Mouse (Mus musculus): Measurements from ENCODE around the gene Lmnb2. TPM values are rescaled to one million over a fixed set of nuclear protein-coding genes. Genes with fewer than 3 reads are reported as not detected.

Gene Lmnb2
- polyA plus RNA-seq (2014; fragmentation: Illumina TruSeq; extraction: RNeasy Lipid Tissue Mini Kit (QIAGEN cat#74804); ENCODE audit: insufficient read depth, low read depth, low replicate concordance) = 5.4 TPM

DNA sequence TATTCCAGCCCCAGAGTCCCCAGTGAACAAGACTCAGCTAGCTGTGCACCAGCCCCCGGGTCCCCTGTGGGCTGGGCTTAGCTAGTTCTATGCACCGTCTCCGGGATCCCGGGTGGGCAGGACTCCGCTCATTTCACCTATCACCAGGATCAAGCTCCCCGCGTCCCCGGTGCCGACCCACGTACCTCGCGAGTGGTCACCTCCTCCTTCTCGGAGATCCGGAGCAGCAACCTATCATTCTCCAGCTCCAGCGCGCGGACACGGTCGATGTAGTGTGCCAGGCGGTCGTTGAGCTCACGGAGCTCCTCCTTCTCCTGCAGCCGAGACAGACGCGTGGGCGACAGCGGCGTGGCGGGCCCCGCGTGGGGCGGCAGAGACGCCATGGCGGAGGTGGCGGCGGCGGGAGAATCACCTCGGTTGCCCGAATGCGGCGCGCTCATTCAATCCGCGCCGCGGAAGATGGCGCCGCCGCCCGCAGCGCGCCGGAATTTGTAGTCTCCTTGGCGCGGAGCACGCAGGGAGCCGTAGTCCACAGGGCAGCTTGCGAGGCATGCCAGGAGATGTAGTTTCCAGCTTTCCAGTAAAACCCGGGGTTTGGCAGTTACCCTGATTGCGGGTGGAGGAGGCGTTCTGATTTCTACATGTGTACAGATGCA lies at the start of gene Lmnb2:
Lmnb2 (minus strand) TSS at position 467 of the 656 bp plus-strand sequence.

DNA sequence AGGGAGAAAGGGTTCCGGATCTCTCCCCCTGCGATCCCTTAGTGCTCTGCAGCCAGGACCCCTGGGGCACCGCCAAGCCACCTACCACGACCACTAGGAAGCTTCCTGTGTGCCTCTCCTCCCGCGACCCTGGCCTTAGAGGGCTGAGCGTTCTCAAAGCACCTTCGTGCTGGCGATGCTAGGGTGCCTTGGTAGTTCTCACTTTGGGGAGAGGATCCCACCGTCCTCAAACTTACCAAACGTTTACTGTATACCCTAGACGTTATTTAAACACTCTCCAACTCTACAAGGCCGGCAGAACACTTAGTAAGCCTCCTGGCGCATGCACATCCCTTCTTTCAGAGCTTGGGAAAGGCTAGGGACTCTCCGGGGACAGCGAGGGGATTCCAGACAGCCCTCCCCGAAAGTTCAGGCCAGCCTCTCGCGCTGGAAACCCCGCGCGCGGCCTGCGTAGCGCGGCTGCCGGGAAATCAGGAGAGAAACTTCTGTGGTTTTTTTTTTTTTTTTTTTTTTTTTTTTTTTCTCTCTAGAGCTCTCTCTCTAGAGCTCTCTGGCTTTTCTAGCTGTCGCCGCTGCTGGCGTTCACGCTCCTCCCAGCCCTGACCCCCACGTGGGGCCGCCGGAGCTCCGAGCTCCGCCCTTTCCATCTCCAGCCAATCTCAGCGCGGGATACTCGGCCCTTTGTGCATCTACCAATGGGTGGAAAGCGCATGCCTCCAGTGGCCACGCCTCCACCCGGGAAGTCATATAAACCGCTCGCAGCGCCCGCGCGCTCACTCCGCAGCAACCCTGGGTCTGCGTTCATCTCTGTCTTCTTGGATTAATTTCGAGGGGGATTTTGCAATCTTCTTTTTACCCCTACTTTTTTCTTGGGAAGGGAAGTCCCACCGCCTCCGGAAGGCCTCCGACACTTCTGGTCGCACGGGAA lies 11.5 kb upstream of the Lmnb2 start, which contains the start of gene Gadd45b:
Gadd45b (plus strand) TSS at position 775 of the 928 bp plus-strand sequence.

DNA sequence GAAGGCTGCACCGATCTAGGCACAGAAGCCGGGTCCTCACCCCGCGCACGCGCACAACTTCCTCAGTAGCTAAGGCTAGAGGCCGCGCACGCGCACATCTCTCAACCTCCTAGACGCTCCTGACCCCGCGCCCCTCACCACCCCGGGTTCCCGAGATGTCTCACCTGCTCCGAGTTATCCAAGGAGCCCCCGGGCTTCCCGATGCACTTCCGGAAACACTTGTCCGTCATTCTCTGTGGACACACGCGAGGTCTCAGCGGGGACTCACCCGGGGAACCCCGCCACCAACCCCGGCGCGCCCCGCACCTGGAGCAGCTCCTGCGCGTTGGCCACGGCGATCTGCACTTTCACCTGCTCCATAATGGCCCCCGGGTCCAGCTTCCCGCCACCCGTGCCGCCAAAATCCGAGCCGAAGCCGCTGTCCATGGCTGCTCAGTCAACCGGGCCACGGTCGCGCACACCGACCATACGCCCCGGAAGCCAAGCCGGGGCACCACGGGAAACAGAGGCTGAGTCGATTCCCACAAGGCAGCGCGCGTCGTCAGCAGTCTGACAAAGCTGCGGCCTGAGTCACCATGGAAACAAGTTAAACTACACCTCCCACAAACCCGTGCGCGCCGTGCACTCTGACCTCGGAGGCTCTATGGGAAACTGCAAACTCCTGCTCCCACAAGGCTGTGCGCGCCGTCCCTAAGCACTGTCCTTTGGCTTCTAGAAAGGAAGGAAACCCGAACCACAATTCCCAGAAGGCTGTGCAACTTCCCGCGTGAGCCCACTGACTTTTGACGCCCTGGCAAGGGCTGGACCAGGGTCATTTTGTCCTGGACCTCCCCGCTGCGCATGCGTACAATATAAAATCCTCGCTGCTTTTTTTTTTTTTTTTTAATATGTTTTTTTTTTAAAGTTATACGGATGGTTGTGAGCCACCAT lies 17.5 kb downstream of the Lmnb2 start, which contains the start of gene Timm13:
Timm13 (minus strand) TSS at position 652 of the 930 bp plus-strand sequence.

DNA sequence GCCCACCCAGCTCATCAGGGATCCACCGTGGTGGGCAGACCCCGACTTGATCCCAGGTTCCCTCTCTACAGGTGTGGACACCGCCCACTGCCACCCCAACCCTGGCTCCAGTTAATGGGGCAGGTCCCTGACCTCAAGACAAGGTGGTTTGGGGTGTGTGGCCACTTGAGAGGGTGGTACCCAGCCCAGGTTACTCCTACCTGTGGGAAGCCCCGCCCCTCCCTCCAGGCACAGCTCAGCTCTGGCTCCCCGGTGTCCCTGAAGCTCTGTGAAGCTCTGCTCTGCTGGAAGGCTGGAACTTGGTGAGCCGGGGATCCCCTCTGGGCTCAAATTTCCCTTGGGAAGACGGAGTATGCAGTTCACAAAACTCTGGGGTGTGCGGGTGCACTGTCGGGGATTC lies 46.5 kb downstream of the Lmnb2 start, which contains the start of gene Tmprss9:
Tmprss9 (plus strand) TSS at position 268 of the 400 bp plus-strand sequence.

DNA sequence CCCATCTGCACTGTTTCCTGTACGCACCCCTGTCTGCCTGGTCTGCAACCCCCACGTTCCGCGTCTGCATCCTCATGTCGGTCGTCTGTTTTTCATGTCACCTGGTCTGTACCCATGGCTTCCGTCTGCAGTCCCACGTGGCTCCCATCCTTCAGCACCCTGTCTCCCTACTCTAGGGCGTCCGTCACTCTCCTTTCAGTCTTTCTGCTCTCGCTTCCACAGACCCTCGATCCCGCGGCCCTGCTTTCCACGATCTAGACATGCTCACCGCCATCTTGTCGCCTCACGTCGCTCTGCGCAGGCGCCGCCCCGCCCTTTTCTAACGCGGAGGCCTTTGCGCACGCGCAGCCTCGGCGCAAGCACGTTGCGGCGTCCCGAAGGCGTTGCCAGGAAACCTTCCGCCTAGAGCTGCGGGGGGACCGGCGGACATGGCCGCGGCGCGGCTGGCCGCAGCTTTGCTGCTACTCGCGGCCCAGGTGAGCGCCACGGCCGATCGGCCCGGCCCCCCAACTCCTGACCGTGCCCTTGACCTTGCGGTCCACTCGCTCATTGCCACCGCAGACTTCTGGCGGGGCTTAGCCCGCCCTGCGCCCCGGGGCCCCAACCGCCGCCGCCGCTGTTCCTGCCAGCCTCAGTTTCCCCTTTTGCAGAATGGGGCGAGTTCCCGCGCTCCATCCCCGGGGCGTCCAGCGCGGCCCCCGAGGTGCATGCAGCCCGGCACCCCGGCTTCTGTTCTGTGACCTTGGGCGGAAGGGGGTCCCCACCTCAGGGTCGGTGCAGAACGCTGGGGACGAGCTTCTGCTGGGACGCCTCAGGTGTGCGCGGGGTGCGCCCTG lies 62.9 kb downstream of the Lmnb2 start, which contains the start of the genes Lsm7 and Sppl2b:
Lsm7 (minus strand) TSS at position 297 of the 836 bp plus-strand sequence.
Sppl2b (plus strand) TSS at position 363 of the 836 bp plus-strand sequence.

Other genes starting within 250 kb of the Lmnb2 start
- 80.0 TPM for gene Mknk2, start 240.1 kb downstream of the Lmnb2 start, polyA plus RNA-seq (2014; fragmentation: Illumina TruSeq; extraction: RNeasy Lipid Tissue Mini Kit (QIAGEN cat#74804); ENCODE audit: insufficient read depth, low read depth, low replicate concordance)
- gene Mob3a, start 216.3 kb downstream of the Lmnb2 start, polyA plus RNA-seq (2014; fragmentation: Illumina TruSeq; extraction: RNeasy Lipid Tissue Mini Kit (QIAGEN cat#74804); ENCODE audit: insufficient read depth, low read depth, low replicate concordance) = 23.9 TPM
- gene Izumo4, start 216.1 kb downstream of the Lmnb2 start, polyA plus RNA-seq (2014; fragmentation: Illumina TruSeq; extraction: RNeasy Lipid Tissue Mini Kit (QIAGEN cat#74804); ENCODE audit: insufficient read depth, low read depth, low replicate concordance) = 26.3 TPM
- 26.6 TPM for gene Ap3d1, start 176.0 kb downstream of the Lmnb2 start, polyA plus RNA-seq (2014; fragmentation: Illumina TruSeq; extraction: RNeasy Lipid Tissue Mini Kit (QIAGEN cat#74804); ENCODE audit: insufficient read depth, low read depth, low replicate concordance)
- 6.0 TPM for gene Dot1l, start 163.0 kb downstream of the Lmnb2 start, polyA plus RNA-seq (2014; fragmentation: Illumina TruSeq; extraction: RNeasy Lipid Tissue Mini Kit (QIAGEN cat#74804); ENCODE audit: insufficient read depth, low read depth, low replicate concordance)
- 19.4 TPM for gene Sf3a2, start 120.0 kb downstream of the Lmnb2 start, polyA plus RNA-seq (2014; fragmentation: Illumina TruSeq; extraction: RNeasy Lipid Tissue Mini Kit (QIAGEN cat#74804); ENCODE audit: insufficient read depth, low read depth, low replicate concordance)
- gene Plekhj1, start 119.6 kb downstream of the Lmnb2 start, polyA plus RNA-seq (2014; fragmentation: Illumina TruSeq; extraction: RNeasy Lipid Tissue Mini Kit (QIAGEN cat#74804); ENCODE audit: insufficient read depth, low read depth, low replicate concordance) = 47.8 TPM
- 0.19 TPM for gene Amh, start 113.0 kb downstream of the Lmnb2 start, polyA plus RNA-seq (2014; fragmentation: Illumina TruSeq; extraction: RNeasy Lipid Tissue Mini Kit (QIAGEN cat#74804); ENCODE audit: insufficient read depth, low read depth, low replicate concordance)
- gene Jsrp1, start 104.7 kb downstream of the Lmnb2 start, polyA plus RNA-seq (2014; fragmentation: Illumina TruSeq; extraction: RNeasy Lipid Tissue Mini Kit (QIAGEN cat#74804); ENCODE audit: insufficient read depth, low read depth, low replicate concordance) = not detected
- 1,024 TPM for gene Oaz1, start 91.6 kb downstream of the Lmnb2 start, polyA plus RNA-seq (2014; fragmentation: Illumina TruSeq; extraction: RNeasy Lipid Tissue Mini Kit (QIAGEN cat#74804); ENCODE audit: insufficient read depth, low read depth, low replicate concordance)
- gene Lingo3, start 74.2 kb downstream of the Lmnb2 start, polyA plus RNA-seq (2014; fragmentation: Illumina TruSeq; extraction: RNeasy Lipid Tissue Mini Kit (QIAGEN cat#74804); ENCODE audit: insufficient read depth, low read depth, low replicate concordance) = not detected
- 119 TPM for gene Lsm7, start 63.0 kb downstream of the Lmnb2 start, polyA plus RNA-seq (2014; fragmentation: Illumina TruSeq; extraction: RNeasy Lipid Tissue Mini Kit (QIAGEN cat#74804); ENCODE audit: insufficient read depth, low read depth, low replicate concordance)
- 9.4 TPM for gene Sppl2b, start 63.0 kb downstream of the Lmnb2 start, polyA plus RNA-seq (2014; fragmentation: Illumina TruSeq; extraction: RNeasy Lipid Tissue Mini Kit (QIAGEN cat#74804); ENCODE audit: insufficient read depth, low read depth, low replicate concordance)
- gene Tmprss9, start 46.4 kb downstream of the Lmnb2 start, polyA plus RNA-seq (2014; fragmentation: Illumina TruSeq; extraction: RNeasy Lipid Tissue Mini Kit (QIAGEN cat#74804); ENCODE audit: insufficient read depth, low read depth, low replicate concordance) = not detected
- gene Timm13, start 17.3 kb downstream of the Lmnb2 start, polyA plus RNA-seq (2014; fragmentation: Illumina TruSeq; extraction: RNeasy Lipid Tissue Mini Kit (QIAGEN cat#74804); ENCODE audit: insufficient read depth, low read depth, low replicate concordance) = 173 TPM
- gene Gadd45b, start 11.8 kb upstream of the Lmnb2 start, polyA plus RNA-seq (2014; fragmentation: Illumina TruSeq; extraction: RNeasy Lipid Tissue Mini Kit (QIAGEN cat#74804); ENCODE audit: insufficient read depth, low read depth, low replicate concordance) = 63.5 TPM
- gene Gng7, start 96.7 kb upstream of the Lmnb2 start, polyA plus RNA-seq (2014; fragmentation: Illumina TruSeq; extraction: RNeasy Lipid Tissue Mini Kit (QIAGEN cat#74804); ENCODE audit: insufficient read depth, low read depth, low replicate concordance) = 1.2 TPM
- not detected for gene Diras1, start 107.4 kb upstream of the Lmnb2 start, polyA plus RNA-seq (2014; fragmentation: Illumina TruSeq; extraction: RNeasy Lipid Tissue Mini Kit (QIAGEN cat#74804); ENCODE audit: insufficient read depth, low read depth, low replicate concordance)
- gene Slc39a3, start 119.2 kb upstream of the Lmnb2 start, polyA plus RNA-seq (2014; fragmentation: Illumina TruSeq; extraction: RNeasy Lipid Tissue Mini Kit (QIAGEN cat#74804); ENCODE audit: insufficient read depth, low read depth, low replicate concordance) = 15.7 TPM
- gene Sgta, start 141.9 kb upstream of the Lmnb2 start, polyA plus RNA-seq (2014; fragmentation: Illumina TruSeq; extraction: RNeasy Lipid Tissue Mini Kit (QIAGEN cat#74804); ENCODE audit: insufficient read depth, low read depth, low replicate concordance) = 57.6 TPM
- gene Thop1, start 151.8 kb upstream of the Lmnb2 start, polyA plus RNA-seq (2014; fragmentation: Illumina TruSeq; extraction: RNeasy Lipid Tissue Mini Kit (QIAGEN cat#74804); ENCODE audit: insufficient read depth, low read depth, low replicate concordance) = 9.9 TPM
- 0.13 TPM for gene Creb3l3, start 180.6 kb upstream of the Lmnb2 start, polyA plus RNA-seq (2014; fragmentation: Illumina TruSeq; extraction: RNeasy Lipid Tissue Mini Kit (QIAGEN cat#74804); ENCODE audit: insufficient read depth, low read depth, low replicate concordance)
- gene Map2k2, start 187.7 kb upstream of the Lmnb2 start, polyA plus RNA-seq (2014; fragmentation: Illumina TruSeq; extraction: RNeasy Lipid Tissue Mini Kit (QIAGEN cat#74804); ENCODE audit: insufficient read depth, low read depth, low replicate concordance) = 73.9 TPM
- 10.0 TPM for gene Zbtb7a, start 217.0 kb upstream of the Lmnb2 start, polyA plus RNA-seq (2014; fragmentation: Illumina TruSeq; extraction: RNeasy Lipid Tissue Mini Kit (QIAGEN cat#74804); ENCODE audit: insufficient read depth, low read depth, low replicate concordance)
- 10.3 TPM for gene Pias4, start 249.7 kb upstream of the Lmnb2 start, polyA plus RNA-seq (2014; fragmentation: Illumina TruSeq; extraction: RNeasy Lipid Tissue Mini Kit (QIAGEN cat#74804); ENCODE audit: insufficient read depth, low read depth, low replicate concordance)

Data from lung, adult 10 weeks (tissue).